Mouse (Mus musculus) heart, postnatal 0 days (tissue): ENCODE data around the gene Foxp1. TPM values are rescaled to one million over a fixed set of nuclear protein-coding genes. Genes with fewer than 3 reads are reported as not detected.

Source experiments
- ATAC-seq: fragments of 200-750 bp; cut with Nextera tagmentation; 2 replicates; pipeline ENCODE4 v1.8.0; 2017; ENCODE audit warnings: low read depth, moderate number of reproducible peaks, moderate library complexity; ENCODE audit not compliant: insufficient read depth
- DNase-seq: peaks from one replicate; pipeline ENCODE4 v3.0.0-alpha.2; 2016; ENCODE audit warnings: low spot score
- H3K27ac ChIP-seq: fragments of 300-500 bp; sonication (generic); 2 replicates; pipeline ENCODE4 v1.5.1; 2014; ENCODE audit warnings: low read depth, mild to moderate bottlenecking
- H3K27me3 ChIP-seq: fragments of 300-500 bp; sonication (generic); 2 replicates; pipeline ENCODE4 v1.6.1; 2014; ENCODE audit warnings: low read length, mixed read lengths; ENCODE audit not compliant: control insufficient read depth, insufficient read depth
- H3K36me3 ChIP-seq: fragments of 300-500 bp; sonication (generic); replicated peaks from 2 replicates; pipeline ENCODE4 v1.6.1; 2014; ENCODE audit warnings: low read length, mixed read lengths; ENCODE audit not compliant: control insufficient read depth, insufficient read depth
- H3K4me1 ChIP-seq: fragments of 300-500 bp; sonication (generic); 2 replicates; pipeline ENCODE4 v1.6.1; 2014; ENCODE audit warnings: antibody characterized with exemption; ENCODE audit not compliant: control insufficient read depth, insufficient read depth
- H3K4me2 ChIP-seq: fragments of 300-500 bp; sonication (generic); 2 replicates; pipeline ENCODE4 v1.6.1; 2014; ENCODE audit warnings: low read depth, mild to moderate bottlenecking, low read length, moderate library complexity
- H3K4me3 ChIP-seq: fragments of 300-500 bp; sonication (generic); 2 replicates; pipeline ENCODE4 v1.5.1; 2014; ENCODE audit warnings: low read depth, low read length
- H3K9ac ChIP-seq: fragments of 300-500 bp; sonication (generic); replicated peaks from 2 replicates; pipeline ENCODE4 v1.6.1; 2014; ENCODE audit warnings: low read depth, low read length, mixed read lengths
- H3K9me3 ChIP-seq: fragments of 300-500 bp; sonication (generic); replicated peaks from 2 replicates; pipeline ENCODE4 v1.6.1; 2016; ENCODE audit warnings: low read length; ENCODE audit not compliant: control insufficient read depth
- CTCF ChIP-seq: IDR thresholded peaks from 2 replicates; pipeline ENCODE4 v1.5.1; 2016; ENCODE audit warnings: antibody characterized with exemption, control low read depth, low read depth
- EP300 ChIP-seq: IDR thresholded peaks from 2 replicates; pipeline ENCODE4 v1.6.1; 2016; ENCODE audit warnings: antibody characterized with exemption, low read depth
- WGBS: fragments of 180-500 bp; shearing (Covaris S2); extraction: QIAGEN DNeasy Blood & Tissue Kit; methylation state at CpG from one replicate; pipeline ENCODE4 v1.1.7; 2014; 5-methylcytosine and 5-hydroxymethylcytosine counted together
- polyA plus RNA-seq: library from polyadenylated mRNA; unstranded; fragments of >200 nt; fragmentation: Nextera tagmentation; extraction: Ambion mirVana; gene quantifications from 2 replicates; pipeline ENCODE4 v1.2.1, GENCODE M21; 2015
- total RNA-seq: library from RNA; depleted of rRNA; stranded (reverse); fragments of >200 nt; gene quantifications from 2 replicates; pipeline ENCODE4 v1.2.3, GENCODE M21; 2014; ENCODE audit warnings: low replicate concordance

Gene Foxp1
- total and polyA plus RNA-seq, 2 experiments from 2014 or later, result 40.7 to 88.1 TPM

DNA sequence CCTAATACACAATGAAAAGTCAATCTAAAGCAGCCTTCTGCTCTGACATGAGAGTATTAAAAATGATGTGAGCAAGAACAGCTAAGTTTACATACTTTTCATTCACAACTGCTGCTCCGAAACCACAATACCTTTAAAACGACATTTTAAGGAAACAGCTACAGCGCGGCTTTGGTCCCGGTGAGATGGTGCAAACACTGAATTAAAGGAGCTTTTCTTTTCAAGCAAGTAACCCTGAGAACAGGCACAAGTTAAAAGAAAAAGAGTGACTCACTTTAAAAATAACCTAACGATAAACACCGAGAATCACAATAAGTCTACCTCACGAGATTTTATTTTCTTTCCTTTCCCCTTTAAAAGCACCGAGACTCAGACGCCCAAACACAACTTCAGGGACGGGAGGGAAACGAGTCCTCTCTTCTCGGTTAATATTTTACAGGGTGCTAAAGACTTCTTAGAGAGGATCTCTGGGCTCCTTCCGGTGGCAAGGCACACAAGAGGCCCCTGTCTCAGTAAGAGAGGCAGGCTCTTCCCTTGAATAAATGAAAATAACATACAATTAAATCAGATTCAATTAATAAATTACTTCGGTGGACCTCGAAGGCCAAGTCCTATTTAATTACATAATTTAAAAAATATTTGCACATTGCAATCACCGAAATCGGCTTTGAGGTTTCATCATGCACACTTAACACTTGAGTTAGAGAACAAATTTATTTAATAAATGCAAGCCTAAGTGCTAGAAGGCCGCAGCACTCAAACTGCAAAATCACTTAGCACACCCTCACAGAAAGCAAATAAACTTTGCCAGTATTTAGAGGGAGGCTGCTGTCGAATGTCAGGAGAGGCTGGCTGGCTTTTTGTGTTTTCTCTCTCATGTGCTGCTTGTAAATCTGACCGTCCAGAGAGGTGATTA, 246.9 kb downstream of the Foxp1 start:
- no peak overlapping the region for H3K4me3 ChIP-seq
- DNase-seq (no peak), ATAC-seq (no peak)
- no peak overlapping the region for H3K4me2 ChIP-seq
- TF ChIP-seq EP300, result no peak
- TF ChIP-seq CTCF, result no peak
- no peaks in the 10 kb centered on the region for H3K4me1 ChIP-seq
- no peak overlapping the region for H3K27ac ChIP-seq
- H3K27me3 ChIP-seq, result no peaks in the 10 kb centered on the region
- no peaks in the 10 kb centered on the region for H3K9me3 ChIP-seq
- no peaks in the 10 kb centered on the region for H3K36me3 ChIP-seq
- H3K9ac ChIP-seq, result no peak overlapping the region
- WGBS, result 62% methylated on average over 21 of the region's 21 CpGs

GRCm38 (mm10) chr6:99274667-99275066, 247.9 kb downstream of the Foxp1 start:
- no peak overlapping the region for H3K4me2 ChIP-seq
- no peak overlapping the region for H3K27ac ChIP-seq
- DNase-seq (no peak), ATAC-seq (no peak)
- no peaks in the 10 kb centered on the region for H3K4me1 ChIP-seq
- no peaks in the 10 kb centered on the region for H3K9me3 ChIP-seq
- TF ChIP-seq CTCF (no peak), EP300 (no peak)
- H3K4me3 ChIP-seq, result no peak overlapping the region
- H3K9ac ChIP-seq, result no peak overlapping the region
- WGBS, result 94% methylated on average over 5 of the region's 5 CpGs
- H3K36me3 ChIP-seq, result no peaks in the 10 kb centered on the region
- no peaks in the 10 kb centered on the region for H3K27me3 ChIP-seq

- H3K27ac ChIP-seq, result no peak overlapping the region
- H3K4me2 ChIP-seq, result no peak overlapping the region
- no peaks in the 10 kb centered on the region for H3K36me3 ChIP-seq
- H3K9me3 ChIP-seq, result no peaks in the 10 kb centered on the region
- no peak overlapping the region for H3K4me3 ChIP-seq
- no peaks in the 10 kb centered on the region for H3K27me3 ChIP-seq
- TF ChIP-seq EP300 (no peak), CTCF (no peak)
- ATAC-seq, result no peak
- no peak overlapping the region for H3K9ac ChIP-seq
- DNase-seq, result no peak
- 61% methylated on average over 6 of the region's 6 CpGs for WGBS
- H3K4me1 ChIP-seq, result no peaks in the 10 kb centered on the region
Measured at GRCm38 (mm10) chr6:99274222-99274621, 248.3 kb downstream of the Foxp1 start.

DNA sequence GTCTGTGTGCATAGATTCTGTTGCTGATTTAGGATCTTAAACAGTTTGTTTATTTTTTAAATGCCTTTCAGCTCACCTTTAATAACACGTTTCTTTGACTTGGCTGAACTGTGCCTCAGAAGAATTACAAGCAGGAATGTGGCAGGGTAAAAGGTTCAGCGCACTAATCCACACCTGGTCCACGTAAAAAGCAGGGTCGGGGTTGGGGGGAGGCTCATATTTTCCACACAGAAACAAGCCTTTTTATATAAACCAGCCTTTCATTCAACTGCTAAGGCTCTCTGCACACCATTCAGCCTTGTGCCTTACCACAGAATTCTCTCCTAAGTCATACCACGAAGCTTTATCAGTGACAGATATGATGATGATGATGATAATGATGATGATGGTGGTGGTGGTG, 249.3 kb downstream of the Foxp1 start:
- no peak overlapping the region for H3K9ac ChIP-seq
- WGBS, result 81% methylated on average over 5 of the region's 5 CpGs
- H3K9me3 ChIP-seq, result no peaks in the 10 kb centered on the region
- no peak for ATAC-seq
- DNase-seq, result no peak
- TF ChIP-seq EP300, result no peak
- no peak for TF ChIP-seq CTCF
- no peak overlapping the region for H3K27ac ChIP-seq
- H3K36me3 ChIP-seq, result no peaks in the 10 kb centered on the region
- H3K27me3 ChIP-seq, result no peaks in the 10 kb centered on the region
- H3K4me3 ChIP-seq, result no peak overlapping the region
- H3K4me2 ChIP-seq, result no peak overlapping the region
- no peaks in the 10 kb centered on the region for H3K4me1 ChIP-seq

DNA sequence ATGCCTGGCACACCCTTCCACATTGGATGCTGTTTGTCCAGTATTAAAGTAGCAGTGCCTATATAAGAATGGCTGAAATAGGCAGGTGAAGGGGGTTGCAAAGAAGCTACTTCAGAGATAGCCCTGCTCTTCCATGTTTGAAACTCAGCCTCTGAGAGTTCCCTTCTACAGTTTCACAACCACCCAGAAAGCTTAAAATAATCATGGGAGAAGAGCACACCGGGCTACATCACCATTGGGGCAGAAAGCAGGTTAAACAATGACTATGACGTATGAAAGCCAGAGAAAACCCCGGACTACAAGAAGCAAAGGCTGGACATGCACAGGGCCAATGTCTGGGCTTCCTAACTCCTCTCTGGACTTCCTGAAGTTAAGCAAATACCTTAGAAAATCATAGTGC, 250.3 kb downstream of the Foxp1 start:
- H3K4me2 ChIP-seq, result no peak overlapping the region
- no peaks in the 10 kb centered on the region for H3K27me3 ChIP-seq
- ATAC-seq (no peak), DNase-seq (no peak)
- H3K36me3 ChIP-seq, result no peaks in the 10 kb centered on the region
- no peak overlapping the region for H3K9ac ChIP-seq
- 76% methylated on average over 3 of the region's 3 CpGs for WGBS
- H3K27ac ChIP-seq, result no peak overlapping the region
- H3K9me3 ChIP-seq, result no peaks in the 10 kb centered on the region
- H3K4me1 ChIP-seq, result no peaks in the 10 kb centered on the region
- H3K4me3 ChIP-seq, result no peak overlapping the region
- TF ChIP-seq CTCF, result no peak
- no peak for TF ChIP-seq EP300

GRCm38 (mm10) chr6:99271741-99272140, 250.8 kb downstream of the Foxp1 start:
- Histone ChIP-seq H3K36me3 (no peaks in the 10 kb centered on the region), H3K9ac (no peak overlapping the region), H3K9me3 (no peaks in the 10 kb centered on the region), H3K4me1 (0 out of 2 replicates have a peak, but pooled peaks cover under 1% of the 10 kb centered on the region), H3K4me3 (no peak overlapping the region), H3K4me2 (no peak overlapping the region), H3K27me3 (no peaks in the 10 kb centered on the region), H3K27ac (no peak overlapping the region)
- DNase-seq (no peak), ATAC-seq (no peak)
- WGBS, result 81% methylated on average over 7 of the region's 7 CpGs
- no peak for TF ChIP-seq EP300
- TF ChIP-seq CTCF, result no peak
